Mouse (Mus musculus): ENCODE results near the gene Clpx. TPM values are rescaled to one million over a fixed set of nuclear protein-coding genes. Genes with fewer than 3 reads are reported as not detected.

Gene Clpx
- total and polyA plus RNA-seq, 3 experiments, result 31.1 to 45.6 (median 34.5) TPM

DNA sequence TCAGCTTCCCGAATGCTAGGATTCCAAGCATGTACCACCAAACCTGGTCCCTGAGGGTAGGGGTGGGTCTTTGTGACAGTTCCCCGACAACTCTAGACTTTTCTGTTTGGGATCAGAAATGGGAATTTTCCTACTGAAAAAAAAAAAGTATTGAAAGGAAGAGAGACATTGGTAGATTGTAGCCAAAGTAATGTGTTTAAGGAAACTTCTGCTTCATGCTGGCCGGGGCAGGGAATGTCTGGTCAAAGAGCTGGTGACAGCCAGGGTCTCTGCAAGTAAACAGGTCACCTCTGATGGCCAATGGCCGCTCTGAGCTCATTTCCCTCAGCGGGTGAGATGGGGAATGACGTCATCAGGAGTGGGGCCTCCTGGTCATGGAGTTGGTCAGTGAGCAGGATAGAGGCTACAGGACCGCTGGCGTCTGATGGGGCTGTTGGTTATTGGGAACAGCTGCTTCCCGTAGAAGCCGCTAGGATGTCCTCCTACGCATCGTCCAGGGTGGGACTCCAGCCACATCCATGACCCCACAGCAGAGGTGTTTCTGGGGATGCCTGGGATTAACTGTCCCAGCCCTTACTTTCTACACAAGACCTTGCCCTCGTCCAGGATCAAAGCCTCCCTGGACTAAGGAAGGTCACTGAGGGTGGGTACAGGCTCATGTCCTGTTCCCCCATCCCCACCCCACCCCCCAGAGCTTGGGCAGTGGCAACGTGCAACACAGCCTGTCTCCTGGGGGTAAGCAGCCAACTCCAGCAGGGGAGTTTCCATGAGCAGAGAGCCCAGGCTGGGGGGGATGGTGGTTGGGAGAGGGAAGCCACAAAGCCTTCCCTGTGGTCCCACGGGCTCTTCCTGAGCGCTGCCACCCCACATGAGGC is 46.3 kb upstream of the Clpx start:
- peaks cover 4% of the 10 kb centered on the region for H3K27me3 ChIP-seq (replicated peaks)
- DNase-seq (ENCODE audit: extremely low read depth), result no peak
- no peak overlapping the region for H3K4me3 ChIP-seq (replicated peaks in 1 of 3; ENCODE audit: low read depth in 2 of 3, low read length in 2 of 3, poor library complexity in 1 of 3)
- dilution Hi-C loops (cut with MboI; ENCODE audit: extremely low pct_ligation_motif_present, extremely low pct_unique_long_range_greater_than_20kb, low sequenced_read_pairs), result no loop called here
- H3K9me3 ChIP-seq (replicated peaks; ENCODE audit: low read length), result no peaks in the 10 kb centered on the region
- peaks cover 2 to 11% of the 10 kb centered on the region in 2 experiments; a peak in 3 of 4 replicates for H3K4me1 ChIP-seq (ENCODE audit: control insufficient read depth in 1 of 2, insufficient read depth in 2 of 2)
- in situ Hi-C loops (cut with MboI; ENCODE audit: low pct_ligation_motif_present, low pct_unique_long_range_greater_than_20kb, low sequenced_read_pairs), result no loop called here
- no peak overlapping the region for H3K4me2 ChIP-seq (ENCODE audit: insufficient read depth, low read depth, poor library complexity, severe bottlenecking)
- no peaks in the 10 kb centered on the region for H3K36me3 ChIP-seq (replicated peaks in 1 of 2; ENCODE audit: control insufficient read depth in 1 of 2, insufficient read depth in 1 of 2, low read length in 1 of 2)
- no peak overlapping the region for H3K27ac ChIP-seq (ENCODE audit: insufficient read depth, low read depth)
- TF ChIP-seq POLR2A (IDR thresholded peaks at IDR 0.05; ENCODE audit: low read depth, low read length) (no peak), ELF1 (IDR thresholded peaks at IDR 0.05; ENCODE audit: low read depth, low read length) (no peak), IRF4 (IDR thresholded peaks at IDR 0.05; ENCODE audit: low read depth, low read length) (no peak), MYC (IDR thresholded peaks at IDR 0.05; ENCODE audit: low read depth, low read length) (no peak), CHD1 (IDR thresholded peaks at IDR 0.05; ENCODE audit: low read depth, low read length) (no peak), GABPA (IDR thresholded peaks at IDR 0.05; ENCODE audit: insufficient replicate concordance, low read depth, low read length) (no peak), EP300 (IDR thresholded peaks at IDR 0.05; ENCODE audit: low read length) (no peak), ZC3H11A (IDR thresholded peaks at IDR 0.05; ENCODE audit: low read depth, low read length) (no peak), TCF12 (IDR thresholded peaks at IDR 0.05; ENCODE audit: low read depth, low read length) (no peak), USF1 (IDR thresholded peaks at IDR 0.05; ENCODE audit: low read depth, low read length) (no peak), TBP (conservative IDR thresholded peaks at IDR 0.05; ENCODE audit: low read depth, low read length) (no peak), SIN3A (IDR thresholded peaks at IDR 0.05; ENCODE audit: low read length) (no peak), ZNF384 (IDR thresholded peaks at IDR 0.05; ENCODE audit: low read depth, low read length) (no peak), KAT2A (IDR thresholded peaks at IDR 0.05; ENCODE audit: insufficient replicate concordance, low read length) (no peak), MAX (IDR thresholded peaks at IDR 0.05; ENCODE audit: low read length) (no peak), CTCF (conservative IDR thresholded peaks at IDR 0.05 in 1 of 2, IDR thresholded peaks at IDR 0.05 in 1 of 2; ENCODE audit: low read depth in 2 of 2, low read length in 2 of 2) (no peak), RCOR1 (conservative IDR thresholded peaks at IDR 0.05; ENCODE audit: low read depth, low read length) (no peak), MAZ (IDR thresholded peaks at IDR 0.05; ENCODE audit: low read depth, low read length) (no peak), UBTF (IDR thresholded peaks at IDR 0.05; ENCODE audit: low read depth, low read length) (no peak)
- no peak overlapping the region for H3K9ac ChIP-seq (ENCODE audit: insufficient read depth, low read depth)
- H3K79me2 ChIP-seq (replicated peaks; ENCODE audit: control insufficient read depth, extremely low read depth, insufficient read depth, poor library complexity, severe bottlenecking), result no peaks in the 10 kb centered on the region

DNA sequence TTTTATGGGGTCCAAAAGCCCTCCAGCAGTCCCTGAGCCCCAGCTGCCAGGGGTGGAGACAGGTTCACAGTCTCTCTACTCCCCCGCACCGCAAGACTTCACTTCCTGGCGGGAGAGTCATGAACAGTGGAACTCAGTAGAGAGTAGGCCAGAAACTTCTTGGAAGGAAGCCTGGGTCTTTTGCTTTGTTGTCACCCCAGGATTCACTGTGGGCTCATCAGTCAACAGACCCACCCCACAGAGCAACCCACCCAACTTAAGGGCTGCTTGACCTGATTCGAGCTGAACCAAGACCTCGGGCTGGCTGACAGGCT is 45.7 kb upstream of the Clpx start:
- Histone ChIP-seq H3K79me2 (replicated peaks; ENCODE audit: control insufficient read depth, extremely low read depth, insufficient read depth, poor library complexity, severe bottlenecking) (no peaks in the 10 kb centered on the region), H3K9me3 (replicated peaks; ENCODE audit: low read length) (no peaks in the 10 kb centered on the region), H3K4me1 (ENCODE audit: control insufficient read depth in 1 of 2, insufficient read depth in 2 of 2) (peaks cover 0 to 5% of the 10 kb centered on the region in 2 experiments; a peak in 2 of 4 replicates), H3K4me3 (replicated peaks in 1 of 3; ENCODE audit: low read depth in 2 of 3, low read length in 2 of 3, poor library complexity in 1 of 3) (no peak overlapping the region), H3K27me3 (replicated peaks) (peaks cover 4% of the 10 kb centered on the region), H3K36me3 (replicated peaks in 1 of 2; ENCODE audit: control insufficient read depth in 1 of 2, insufficient read depth in 1 of 2, low read length in 1 of 2) (no peaks in the 10 kb centered on the region), H3K9ac (ENCODE audit: insufficient read depth, low read depth) (no peak overlapping the region), H3K27ac (ENCODE audit: insufficient read depth, low read depth) (no peak overlapping the region), H3K4me2 (ENCODE audit: insufficient read depth, low read depth, poor library complexity, severe bottlenecking) (no peak overlapping the region)
- in situ Hi-C loops (cut with MboI; ENCODE audit: low pct_ligation_motif_present, low pct_unique_long_range_greater_than_20kb, low sequenced_read_pairs), result no loop called here
- DNase-seq (ENCODE audit: extremely low read depth), result no peak
- dilution Hi-C loops (cut with MboI; ENCODE audit: extremely low pct_ligation_motif_present, extremely low pct_unique_long_range_greater_than_20kb, low sequenced_read_pairs), result no loop called here
- TF ChIP-seq TCF12 (IDR thresholded peaks at IDR 0.05; ENCODE audit: low read depth, low read length) (no peak), IRF4 (IDR thresholded peaks at IDR 0.05; ENCODE audit: low read depth, low read length) (no peak), ZC3H11A (IDR thresholded peaks at IDR 0.05; ENCODE audit: low read depth, low read length) (no peak), KAT2A (IDR thresholded peaks at IDR 0.05; ENCODE audit: insufficient replicate concordance, low read length) (no peak), ZNF384 (IDR thresholded peaks at IDR 0.05; ENCODE audit: low read depth, low read length) (no peak), RCOR1 (conservative IDR thresholded peaks at IDR 0.05; ENCODE audit: low read depth, low read length) (no peak), USF2 (conservative IDR thresholded peaks at IDR 0.05; ENCODE audit: low read depth, low read length) (no peak), ZKSCAN1 (IDR thresholded peaks at IDR 0.05; ENCODE audit: borderline replicate concordance, low read depth, low read length) (no peak)

All from CH12.LX (cell line).